Mouse (Mus musculus) pancreas, adult 10 weeks (tissue): ENCODE measurements around the gene Gm10428. TPM values are rescaled to one million over a fixed set of nuclear protein-coding genes. Genes with fewer than 3 reads are reported as not detected.

Experiments used
- polyA plus RNA-seq: library from polyadenylated mRNA; stranded (reverse); fragments of 350-450 nt; fragmentation: Illumina TruSeq; extraction: RNeasy Lipid Tissue Mini Kit (QIAGEN cat#74804); gene quantifications from one replicate; pipeline ENCODE4 v1.2.3, GENCODE M21; 2015; ENCODE audit warnings: low read depth, low replicate concordance; ENCODE audit not compliant: insufficient read depth

Gene Gm10428
- not detected for polyA plus RNA-seq

DNA sequence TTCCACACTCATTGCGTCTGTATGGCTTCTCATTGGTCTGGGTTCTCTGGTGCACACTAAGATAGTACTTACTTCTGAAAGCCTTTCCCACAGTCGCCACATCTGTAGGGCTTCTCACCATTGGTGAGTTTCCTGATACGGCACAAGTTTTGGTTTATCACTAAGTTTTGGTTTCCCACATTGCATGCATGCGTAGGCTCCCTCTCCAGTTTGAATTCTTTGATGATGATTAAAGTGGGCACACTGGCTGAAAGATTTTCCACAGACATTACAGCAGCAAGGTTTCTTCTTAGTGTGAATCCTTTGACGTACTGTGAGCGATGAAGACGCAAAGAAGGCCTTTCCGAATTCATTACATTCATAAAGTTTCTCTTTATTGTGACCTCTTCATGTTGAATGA is at the start of gene Gm10428:
Gm10428 (plus strand) TSS at position 321 of the 400 bp plus-strand sequence.

DNA sequence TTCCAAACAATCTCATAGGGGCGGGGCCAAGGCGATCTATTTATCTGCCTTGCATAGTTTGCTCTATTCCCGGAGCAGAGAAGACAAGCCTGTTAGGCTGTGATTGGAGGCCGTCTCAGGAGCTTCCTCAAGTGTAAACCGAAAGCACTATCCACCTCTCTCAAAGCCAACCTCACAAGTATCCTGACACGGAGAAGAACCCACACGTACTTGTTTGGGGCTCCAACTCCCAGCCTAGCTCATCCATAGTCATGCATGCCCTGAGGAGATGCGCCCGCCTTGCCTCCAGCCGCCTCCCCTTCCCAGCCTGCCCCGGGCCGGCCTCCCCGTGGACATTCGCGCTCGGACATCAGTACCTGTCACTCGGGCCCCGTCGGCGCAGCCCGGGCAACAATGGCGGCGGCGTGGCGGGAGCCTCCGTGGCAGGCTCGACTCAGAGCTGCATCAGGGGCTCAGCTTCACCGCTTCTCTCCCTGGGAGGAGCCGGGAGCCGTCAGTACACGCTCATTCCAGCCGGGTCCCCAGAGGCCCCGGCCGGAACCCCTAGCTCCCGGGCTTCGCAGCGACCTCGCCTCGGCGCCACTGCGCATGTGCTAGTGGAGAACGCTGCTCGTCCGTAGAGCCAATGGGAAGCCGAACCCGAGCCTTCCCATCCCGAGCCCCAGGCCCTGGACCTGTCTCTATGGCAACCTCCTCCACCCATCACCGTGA is 21.4 kb upstream of the Gm10428 start, which contains the start of gene Zfp287:
Zfp287 (minus strand) TSS at position 595 of the 711 bp plus-strand sequence.

DNA sequence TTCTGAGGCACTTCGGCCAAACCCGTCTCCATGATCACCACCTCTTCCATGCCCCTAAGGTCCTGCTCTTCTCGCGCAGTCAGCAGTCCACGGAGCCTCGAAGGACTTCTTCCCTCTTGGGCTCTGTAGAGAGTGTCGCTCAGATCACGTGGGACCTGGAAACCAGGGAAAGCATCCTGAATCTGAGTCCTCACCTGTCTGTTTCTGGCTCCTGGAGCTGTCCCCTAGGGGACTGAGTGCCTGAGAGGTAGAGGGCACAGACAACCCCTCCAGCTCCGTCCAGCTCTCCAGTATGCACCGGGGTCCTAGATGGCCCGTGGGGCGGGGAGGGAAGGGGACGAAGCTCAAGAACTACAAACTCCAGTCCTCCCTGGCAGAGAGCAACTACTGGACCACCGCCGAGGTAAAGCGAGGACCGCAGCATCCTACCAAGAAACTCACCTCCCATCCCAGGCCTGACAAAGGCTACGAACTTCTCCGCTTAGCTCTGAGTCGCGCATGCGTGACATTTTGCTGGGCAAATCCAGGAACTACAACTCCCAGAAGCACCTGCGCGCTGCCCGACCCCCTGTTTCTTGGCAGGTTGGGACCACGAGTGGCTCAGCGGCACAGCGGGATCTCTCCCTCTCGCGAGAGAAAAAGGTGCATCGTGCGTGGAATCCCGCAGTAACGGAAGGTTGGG is 36.2 kb downstream of the Gm10428 start, which contains the start of gene Zfp286:
Zfp286 (minus strand) TSS at position 528 of the 682 bp plus-strand sequence.

Other genes with a start within 250 kb of the Gm10428 start
- gene Cenpv, start 213.8 kb upstream of the Gm10428 start, polyA plus RNA-seq, result 15.5 TPM
- gene Ubb, start 201.9 kb upstream of the Gm10428 start, polyA plus RNA-seq, result 305 TPM
- 1.1 TPM for gene Trpv2, start 178.6 kb upstream of the Gm10428 start, polyA plus RNA-seq
- 2.2 TPM for gene Lrrc75a, start 104.6 kb upstream of the Gm10428 start, polyA plus RNA-seq
- gene Mmgt2, start 104.4 kb upstream of the Gm10428 start, polyA plus RNA-seq, result 4.5 TPM
- gene Zfp287, start 21.2 kb upstream of the Gm10428 start, polyA plus RNA-seq, result 2.0 TPM
- gene Zfp286, start 36.4 kb downstream of the Gm10428 start, polyA plus RNA-seq, result 1.0 TPM
- gene Trim16, start 67.1 kb downstream of the Gm10428 start, polyA plus RNA-seq, result 4.9 TPM
- gene Fbxw10, start 94.0 kb downstream of the Gm10428 start, polyA plus RNA-seq, result 0.41 TPM
- gene Tvp23b, start 126.4 kb downstream of the Gm10428 start, polyA plus RNA-seq, result 10.3 TPM
- not detected for gene Cdrt4, start 198.1 kb downstream of the Gm10428 start, polyA plus RNA-seq